Mouse (Mus musculus): ENCODE measurements around the gene Anks1b. TPM values are rescaled to one million over a fixed set of nuclear protein-coding genes. Genes with fewer than 3 reads are reported as not detected.

Anks1b gene
- polyA plus RNA-seq, 1 experiment from 2014 or later = 1.9 TPM

DNA sequence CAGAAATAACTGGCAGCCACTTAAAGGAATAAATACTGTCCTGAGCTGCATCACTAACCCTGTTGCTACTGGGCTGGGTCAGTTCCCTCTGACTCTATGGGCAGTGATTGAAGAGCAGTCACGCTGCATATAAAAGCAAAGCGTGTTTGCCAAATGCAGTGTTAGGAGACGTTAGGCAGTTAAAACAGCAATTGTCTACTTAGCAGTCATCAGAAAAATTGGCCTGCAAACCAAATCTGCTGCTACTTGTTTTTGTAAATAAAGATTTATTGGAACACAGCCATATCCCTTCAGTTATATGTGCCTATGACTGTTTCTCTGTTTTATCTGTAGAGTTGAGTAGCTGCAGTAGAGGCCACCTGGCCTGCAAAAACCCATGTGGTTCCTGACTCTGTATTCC lies 347.2 kb downstream of the Anks1b start:
- WGBS = 56% methylated on average over 3 of the region's 3 CpGs
- Histone ChIP-seq H3K4me1 (no peaks in the 10 kb centered on the region), H3K36me3 (no peaks in the 10 kb centered on the region), H3K9ac (no peak overlapping the region), H3K27ac (no peak overlapping the region), H3K27me3 (replicated peaks) (no peaks in the 10 kb centered on the region), H3K9me3 (no peaks in the 10 kb centered on the region), H3K4me3 (replicated peaks) (no peak overlapping the region), H3K4me2 (no peak overlapping the region)
- no peak for ATAC-seq (ENCODE audit: insufficient read depth, low FRiP score, low read depth)

DNA sequence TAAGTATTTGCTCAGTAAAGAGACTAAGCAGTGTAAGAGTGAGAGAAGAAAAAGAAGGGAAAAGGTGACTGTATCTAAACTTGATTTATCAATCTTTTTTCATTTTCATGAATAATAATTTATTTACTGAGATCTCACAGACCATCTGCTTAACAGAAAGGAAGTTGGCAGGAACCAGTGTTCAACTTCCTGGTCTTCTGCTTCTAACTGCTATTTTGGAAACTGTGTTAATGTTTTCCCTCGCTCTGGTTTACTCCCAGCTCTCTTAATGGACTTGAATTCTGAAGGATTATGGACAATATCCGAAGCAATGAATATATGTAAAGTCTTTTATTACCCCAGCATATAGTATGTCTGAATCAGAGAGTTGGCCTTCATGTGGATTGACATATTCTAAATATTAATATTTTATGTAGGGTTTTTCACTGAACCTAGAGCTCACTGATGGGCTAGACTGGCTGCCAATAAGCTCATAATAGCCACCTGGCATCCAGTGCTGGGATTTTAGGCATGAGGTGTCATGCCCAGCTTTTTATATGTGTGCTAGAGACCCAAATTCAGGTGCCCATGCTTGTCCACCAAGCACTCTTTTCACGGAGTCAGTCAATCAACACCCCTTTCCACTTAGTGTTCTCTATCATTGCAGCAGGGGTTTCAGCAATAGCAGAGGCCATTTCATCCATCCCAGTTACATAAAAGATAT lies 349.6 kb downstream of the Anks1b start:
- no peak overlapping the region for H3K4me3 ChIP-seq (replicated peaks)
- WGBS = 76% methylated on average over 3 of the region's 3 CpGs
- no peak for ATAC-seq (ENCODE audit: insufficient read depth, low FRiP score, low read depth)

GRCm38 (mm10) chr10:90235273-90235672 lies 362.0 kb downstream of the Anks1b start:
- 72% methylated on average over 3 of the region's 3 CpGs for WGBS
- Histone ChIP-seq H3K4me3 (replicated peaks) (no peak overlapping the region), H3K36me3 (no peaks in the 10 kb centered on the region), H3K9ac (no peak overlapping the region), H3K27me3 (replicated peaks) (no peaks in the 10 kb centered on the region), H3K4me2 (no peak overlapping the region), H3K9me3 (no peaks in the 10 kb centered on the region), H3K27ac (no peak overlapping the region), H3K4me1 (no peaks in the 10 kb centered on the region)
- no peak for ATAC-seq (ENCODE audit: insufficient read depth, low FRiP score, low read depth)

More for the DNA sequence above, 349.6 kb downstream of the Anks1b start:
- Histone ChIP-seq H3K27ac (no peak overlapping the region), H3K4me2 (no peak overlapping the region), H3K27me3 (replicated peaks) (no peaks in the 10 kb centered on the region), H3K9me3 (no peaks in the 10 kb centered on the region), H3K36me3 (no peaks in the 10 kb centered on the region), H3K4me1 (no peaks in the 10 kb centered on the region), H3K9ac (no peak overlapping the region)

DNA sequence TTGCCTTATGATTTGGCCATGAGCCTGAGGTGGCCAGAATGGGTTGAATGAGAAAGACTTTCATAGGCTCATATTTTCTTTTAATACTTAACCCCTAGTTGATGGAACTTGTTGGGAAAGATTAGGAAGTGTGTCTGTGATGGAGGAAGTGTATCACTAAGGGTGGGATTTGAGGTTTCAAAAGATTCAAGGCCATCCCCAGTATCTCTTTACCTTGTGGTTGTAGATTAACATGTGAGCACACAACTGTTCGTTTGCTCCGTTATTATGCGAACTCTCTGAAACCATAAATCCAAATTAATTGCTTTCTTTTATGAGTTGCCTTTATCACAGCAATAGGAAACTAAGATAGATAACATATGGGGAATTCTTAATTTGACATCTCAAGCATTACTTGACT lies 364.0 kb downstream of the Anks1b start:
- 72% methylated on average over 3 of the region's 3 CpGs for WGBS
- Histone ChIP-seq H3K36me3 (no peaks in the 10 kb centered on the region), H3K4me3 (replicated peaks) (no peak overlapping the region), H3K9me3 (no peaks in the 10 kb centered on the region), H3K27ac (no peak overlapping the region), H3K4me2 (no peak overlapping the region), H3K9ac (no peak overlapping the region), H3K4me1 (no peaks in the 10 kb centered on the region), H3K27me3 (replicated peaks) (no peaks in the 10 kb centered on the region)
- ATAC-seq (ENCODE audit: insufficient read depth, low FRiP score, low read depth) = no peak

GRCm38 (mm10) chr10:90258944-90259714 lies 385.8 kb downstream of the Anks1b start:
- ATAC-seq (ENCODE audit: insufficient read depth, low FRiP score, low read depth) = no peak
- 51% methylated on average over 3 of the region's 3 CpGs for WGBS

GRCm38 (mm10) chr10:90271321-90271720 lies 398.0 kb downstream of the Anks1b start:
- Histone ChIP-seq H3K9me3 (no peaks in the 10 kb centered on the region), H3K27ac (no peak overlapping the region), H3K4me2 (no peak overlapping the region), H3K27me3 (replicated peaks) (no peaks in the 10 kb centered on the region), H3K9ac (no peak overlapping the region), H3K36me3 (no peaks in the 10 kb centered on the region), H3K4me3 (replicated peaks) (no peak overlapping the region), H3K4me1 (no peaks in the 10 kb centered on the region)
- ATAC-seq (ENCODE audit: insufficient read depth, low FRiP score, low read depth) = no peak
- 82% methylated on average over 1 of the region's 1 CpGs for WGBS

More at GRCm38 (mm10) chr10:90258944-90259714, 385.8 kb downstream of the Anks1b start:
- H3K4me2 ChIP-seq = no peak overlapping the region
- no peaks in the 10 kb centered on the region for H3K9me3 ChIP-seq
- H3K4me1 ChIP-seq = no peaks in the 10 kb centered on the region
- H3K9ac ChIP-seq = no peak overlapping the region
- no peak overlapping the region for H3K4me3 ChIP-seq (replicated peaks)
- H3K27ac ChIP-seq = no peak overlapping the region
- no peaks in the 10 kb centered on the region for H3K27me3 ChIP-seq (replicated peaks)
- no peaks in the 10 kb centered on the region for H3K36me3 ChIP-seq

- no peaks in the 10 kb centered on the region for H3K4me1 ChIP-seq
- 66% methylated on average over 2 of the region's 2 CpGs for WGBS
- no peaks in the 10 kb centered on the region for H3K36me3 ChIP-seq
- no peaks in the 10 kb centered on the region for H3K9me3 ChIP-seq
- H3K27me3 ChIP-seq (replicated peaks) = no peaks in the 10 kb centered on the region
- no peak for ATAC-seq (ENCODE audit: insufficient read depth, low FRiP score, low read depth)
- no peak overlapping the region for H3K9ac ChIP-seq
- no peak overlapping the region for H3K27ac ChIP-seq
- H3K4me2 ChIP-seq = no peak overlapping the region
- H3K4me3 ChIP-seq (replicated peaks) = no peak overlapping the region
Observed at GRCm38 (mm10) chr10:90273311-90273710, 400.0 kb downstream of the Anks1b start.

DNA sequence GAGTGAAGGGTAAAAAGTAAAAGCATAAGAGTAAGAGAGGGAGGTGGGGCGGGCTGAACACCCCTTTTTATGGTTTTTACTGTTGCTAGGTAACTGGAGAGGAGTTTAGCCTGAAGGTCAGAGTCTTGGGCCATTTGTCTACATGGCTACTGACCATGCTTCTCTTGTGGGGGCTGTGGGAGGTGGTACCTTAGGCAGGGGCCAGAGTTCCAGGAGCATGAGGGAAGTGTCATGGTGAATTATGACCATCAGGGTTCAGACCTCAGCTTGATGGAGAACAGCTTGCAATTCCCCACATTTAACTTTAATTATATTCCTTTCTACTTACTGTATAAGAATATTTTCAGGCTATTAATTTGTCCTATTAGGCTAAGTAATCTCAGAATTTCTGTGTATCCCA lies 413.3 kb downstream of the Anks1b start:
- H3K4me2 ChIP-seq = no peak overlapping the region
- no peak overlapping the region for H3K4me3 ChIP-seq (replicated peaks)
- ATAC-seq (ENCODE audit: insufficient read depth, low FRiP score, low read depth) = no peak
- H3K27ac ChIP-seq = no peak overlapping the region
- 72% methylated on average over 1 of the region's 1 CpGs for WGBS
- no peak overlapping the region for H3K9ac ChIP-seq
- no peaks in the 10 kb centered on the region for H3K9me3 ChIP-seq
- H3K36me3 ChIP-seq = no peaks in the 10 kb centered on the region
- H3K27me3 ChIP-seq (replicated peaks) = no peaks in the 10 kb centered on the region
- no peaks in the 10 kb centered on the region for H3K4me1 ChIP-seq

- no peaks in the 10 kb centered on the region for H3K36me3 ChIP-seq
- no peaks in the 10 kb centered on the region for H3K9me3 ChIP-seq
- 78% methylated on average over 1 of the region's 1 CpGs for WGBS
- H3K4me1 ChIP-seq = no peaks in the 10 kb centered on the region
- no peaks in the 10 kb centered on the region for H3K27me3 ChIP-seq (replicated peaks)
- H3K9ac ChIP-seq = no peak overlapping the region
- ATAC-seq (ENCODE audit: insufficient read depth, low FRiP score, low read depth) = no peak
- H3K27ac ChIP-seq = no peak overlapping the region
- no peak overlapping the region for H3K4me3 ChIP-seq (replicated peaks)
- H3K4me2 ChIP-seq = no peak overlapping the region
Observed at GRCm38 (mm10) chr10:90303249-90303648, 429.9 kb downstream of the Anks1b start.

GRCm38 (mm10) chr10:90306156-90306555 lies 432.8 kb downstream of the Anks1b start:
- no peaks in the 10 kb centered on the region for H3K4me1 ChIP-seq
- no peak overlapping the region for H3K4me3 ChIP-seq (replicated peaks)
- no peak for ATAC-seq (ENCODE audit: insufficient read depth, low FRiP score, low read depth)
- H3K27me3 ChIP-seq (replicated peaks) = no peaks in the 10 kb centered on the region
- H3K36me3 ChIP-seq = no peaks in the 10 kb centered on the region
- H3K9me3 ChIP-seq = no peaks in the 10 kb centered on the region
- no peak overlapping the region for H3K27ac ChIP-seq
- H3K9ac ChIP-seq = no peak overlapping the region
- H3K4me2 ChIP-seq = no peak overlapping the region

- H3K4me1 ChIP-seq = no peaks in the 10 kb centered on the region
- H3K36me3 ChIP-seq = no peaks in the 10 kb centered on the region
- no peak overlapping the region for H3K4me3 ChIP-seq (replicated peaks)
- H3K9ac ChIP-seq = no peak overlapping the region
- H3K4me2 ChIP-seq = no peak overlapping the region
- H3K9me3 ChIP-seq = no peaks in the 10 kb centered on the region
- no peak overlapping the region for H3K27ac ChIP-seq
- no peaks in the 10 kb centered on the region for H3K27me3 ChIP-seq (replicated peaks)
- no peak for ATAC-seq (ENCODE audit: insufficient read depth, low FRiP score, low read depth)
- WGBS = 69% methylated on average over 5 of the region's 5 CpGs
Observed at GRCm38 (mm10) chr10:90307931-90308555, 434.7 kb downstream of the Anks1b start.

- H3K9ac ChIP-seq = no peak overlapping the region
- no peak for ATAC-seq (ENCODE audit: insufficient read depth, low FRiP score, low read depth)
- WGBS = 91% methylated on average over 4 of the region's 4 CpGs
Observed at GRCm38 (mm10) chr10:90329781-90330180, 456.5 kb downstream of the Anks1b start.

More at GRCm38 (mm10) chr10:90329781-90330180, 456.5 kb downstream of the Anks1b start:
- H3K4me1 ChIP-seq = no peaks in the 10 kb centered on the region
- H3K36me3 ChIP-seq = no peaks in the 10 kb centered on the region
- no peaks in the 10 kb centered on the region for H3K9me3 ChIP-seq
- H3K4me3 ChIP-seq (replicated peaks) = no peak overlapping the region
- H3K4me2 ChIP-seq = no peak overlapping the region
- no peaks in the 10 kb centered on the region for H3K27me3 ChIP-seq (replicated peaks)
- no peak overlapping the region for H3K27ac ChIP-seq

All from stomach, embryonic 15.5 days (tissue).